Mouse (Mus musculus): ENCODE data around the gene Maml2. TPM values are rescaled to one million over a fixed set of nuclear protein-coding genes. Genes with fewer than 3 reads are reported as not detected.

The Maml2 gene
- polyA plus RNA-seq, 1 experiment: not detected

DNA sequence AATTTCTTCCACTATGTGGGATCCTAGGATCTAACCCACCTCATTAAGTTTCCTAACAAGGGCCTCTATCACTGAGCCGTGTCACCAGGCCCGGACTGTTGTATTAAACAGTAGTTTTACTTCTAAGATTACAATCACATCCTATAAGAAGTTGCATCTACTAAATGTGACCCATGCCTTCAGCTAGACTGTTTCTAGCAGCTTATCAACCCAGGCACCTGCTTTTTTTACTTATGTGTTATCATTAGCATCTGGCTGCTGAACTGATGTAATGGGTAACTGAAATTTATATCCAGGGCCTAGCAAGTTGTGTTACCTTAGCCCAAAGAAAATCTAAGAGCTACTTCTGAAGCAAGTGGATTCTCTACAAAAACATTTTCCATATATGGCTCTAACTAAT lies 380.3 kb downstream of the Maml2 start:
- Histone ChIP-seq H3K4me3 (ENCODE audit: insufficient read depth, low read depth, low read length) (no peak overlapping the region), H3K4me1 (ENCODE audit: control insufficient read depth, insufficient read depth, low read length) (peaks cover 3% of the 10 kb centered on the region), H3K27ac (ENCODE audit: insufficient read depth, low read depth, low read length) (no peak overlapping the region)
- no peak for TF ChIP-seq CTCF (IDR thresholded peaks at IDR 0.05; ENCODE audit: insufficient read depth, low read depth, low read length)
- TF ChIP-seq POLR2A (IDR thresholded peaks at IDR 0.05; ENCODE audit: insufficient read depth, low read depth, low read length): no peak
- WGBS: 90% methylated on average over 2 of the region's 2 CpGs

DNA sequence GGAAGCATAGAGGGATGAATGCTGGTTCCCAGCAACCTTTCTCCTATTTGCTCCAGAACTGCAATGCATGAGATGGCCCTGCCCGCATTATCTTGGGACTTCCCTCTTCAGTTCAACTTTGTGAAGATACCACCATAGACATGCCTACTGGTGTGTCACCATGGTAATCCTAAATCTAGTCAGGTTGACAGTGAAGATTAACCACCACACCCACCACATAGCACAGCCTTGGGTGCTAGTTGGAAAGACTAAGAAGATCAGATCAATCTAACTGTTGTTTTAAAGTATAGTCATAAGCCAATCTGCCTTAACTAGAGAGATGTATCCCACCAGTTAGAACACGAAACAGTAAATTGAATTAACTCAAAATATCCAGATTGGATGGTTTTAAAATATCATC lies 381.9 kb downstream of the Maml2 start:
- no peak overlapping the region for H3K27ac ChIP-seq (ENCODE audit: insufficient read depth, low read depth, low read length)
- peaks cover 3% of the 10 kb centered on the region for H3K4me1 ChIP-seq (ENCODE audit: control insufficient read depth, insufficient read depth, low read length)
- no peak for TF ChIP-seq POLR2A (IDR thresholded peaks at IDR 0.05; ENCODE audit: insufficient read depth, low read depth, low read length)
- TF ChIP-seq CTCF (IDR thresholded peaks at IDR 0.05; ENCODE audit: insufficient read depth, low read depth, low read length): no peak
- 98% methylated on average over 2 of the region's 2 CpGs for WGBS
- H3K4me3 ChIP-seq (ENCODE audit: insufficient read depth, low read depth, low read length): no peak overlapping the region

DNA sequence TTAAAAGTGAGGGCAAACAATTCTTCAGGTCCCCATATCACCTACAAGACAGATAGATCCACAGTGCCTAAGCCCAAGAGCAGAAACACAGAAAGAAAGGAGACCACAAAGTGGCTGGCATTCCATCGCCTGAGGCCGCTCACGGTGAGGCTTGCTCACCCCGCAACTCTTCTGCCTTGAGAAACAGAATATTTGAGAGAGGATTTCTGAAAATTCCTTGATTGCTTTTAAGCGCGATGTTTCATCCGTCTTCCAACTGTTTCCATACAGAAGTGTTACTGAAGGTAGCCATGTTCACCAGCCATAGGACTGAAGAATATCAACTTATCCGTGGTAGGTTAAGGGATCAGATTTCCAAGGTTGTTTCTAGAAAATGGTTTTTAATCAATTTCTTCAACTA lies 383.4 kb downstream of the Maml2 start:
- peaks cover 3% of the 10 kb centered on the region for H3K4me1 ChIP-seq (ENCODE audit: control insufficient read depth, insufficient read depth, low read length)
- WGBS: 52% methylated on average over 8 of the region's 8 CpGs
- no peak for TF ChIP-seq POLR2A (IDR thresholded peaks at IDR 0.05; ENCODE audit: insufficient read depth, low read depth, low read length)
- TF ChIP-seq CTCF (IDR thresholded peaks at IDR 0.05; ENCODE audit: insufficient read depth, low read depth, low read length): no peak

GRCm38 (mm10) chr9:13681581-13682038 lies 383.9 kb downstream of the Maml2 start:
- 6% methylated on average over 8 of the region's 8 CpGs for WGBS
- no peak for TF ChIP-seq CTCF (IDR thresholded peaks at IDR 0.05; ENCODE audit: insufficient read depth, low read depth, low read length)
- TF ChIP-seq POLR2A (IDR thresholded peaks at IDR 0.05; ENCODE audit: insufficient read depth, low read depth, low read length): no peak
- Histone ChIP-seq H3K4me3 (ENCODE audit: insufficient read depth, low read depth, low read length) (0 out of 2 replicates have a peak overlapping the region, but pooled peaks have one; percentile 2), H3K4me1 (ENCODE audit: control insufficient read depth, insufficient read depth, low read length) (peaks cover 3% of the 10 kb centered on the region), H3K27ac (ENCODE audit: insufficient read depth, low read depth, low read length) (0 out of 2 replicates have a peak overlapping the region, but pooled peaks have one; percentile 2)

More for the DNA sequence above, 383.4 kb downstream of the Maml2 start:
- Histone ChIP-seq H3K4me3 (ENCODE audit: insufficient read depth, low read depth, low read length) (no peak overlapping the region), H3K27ac (ENCODE audit: insufficient read depth, low read depth, low read length) (0 out of 2 replicates have a peak overlapping the region, but pooled peaks have one; percentile 2)

- peaks cover 3% of the 10 kb centered on the region for H3K4me1 ChIP-seq (ENCODE audit: control insufficient read depth, insufficient read depth, low read length)
- no peak for TF ChIP-seq CTCF (IDR thresholded peaks at IDR 0.05; ENCODE audit: insufficient read depth, low read depth, low read length)
- TF ChIP-seq POLR2A (IDR thresholded peaks at IDR 0.05; ENCODE audit: insufficient read depth, low read depth, low read length): no peak
- WGBS: 94% methylated on average over 6 of the region's 6 CpGs
- no peak overlapping the region for H3K27ac ChIP-seq (ENCODE audit: insufficient read depth, low read depth, low read length)
- no peak overlapping the region for H3K4me3 ChIP-seq (ENCODE audit: insufficient read depth, low read depth, low read length)
These were observed 386.7 kb downstream of the Maml2 start for GRCm38 (mm10) chr9:13684327-13684934.

- H3K4me1 ChIP-seq (ENCODE audit: control insufficient read depth, insufficient read depth, low read length): 0 out of 2 replicates have a peak, but pooled peaks cover 2% of the 10 kb centered on the region
- H3K4me3 ChIP-seq (ENCODE audit: insufficient read depth, low read depth, low read length): no peak overlapping the region
- no peak for TF ChIP-seq CTCF (IDR thresholded peaks at IDR 0.05; ENCODE audit: insufficient read depth, low read depth, low read length)
- no peak for TF ChIP-seq POLR2A (IDR thresholded peaks at IDR 0.05; ENCODE audit: insufficient read depth, low read depth, low read length)
- H3K27ac ChIP-seq (ENCODE audit: insufficient read depth, low read depth, low read length): no peak overlapping the region
- WGBS: 91% methylated on average over 19 of the region's 19 CpGs
These were observed 389.4 kb downstream of the Maml2 start for GRCm38 (mm10) chr9:13686977-13687659.

- no peak overlapping the region for H3K27ac ChIP-seq (ENCODE audit: insufficient read depth, low read depth, low read length)
- TF ChIP-seq POLR2A (IDR thresholded peaks at IDR 0.05; ENCODE audit: insufficient read depth, low read depth, low read length) (no peak), CTCF (IDR thresholded peaks at IDR 0.05; ENCODE audit: insufficient read depth, low read depth, low read length) (no peak)
- H3K4me1 ChIP-seq (ENCODE audit: control insufficient read depth, insufficient read depth, low read length): 0 out of 2 replicates have a peak, but pooled peaks cover 2% of the 10 kb centered on the region
- WGBS: 69% methylated on average over 9 of the region's 9 CpGs
- H3K4me3 ChIP-seq (ENCODE audit: insufficient read depth, low read depth, low read length): no peak overlapping the region
These were observed 391.2 kb downstream of the Maml2 start for GRCm38 (mm10) chr9:13688997-13689396.

GRCm38 (mm10) chr9:13690321-13690720 lies 392.6 kb downstream of the Maml2 start:
- 25% methylated on average over 8 of the region's 8 CpGs for WGBS
- 0 out of 2 replicates have a peak, but pooled peaks cover 2% of the 10 kb centered on the region for H3K4me1 ChIP-seq (ENCODE audit: control insufficient read depth, insufficient read depth, low read length)
- no peak overlapping the region for H3K4me3 ChIP-seq (ENCODE audit: insufficient read depth, low read depth, low read length)
- no peak overlapping the region for H3K27ac ChIP-seq (ENCODE audit: insufficient read depth, low read depth, low read length)
- TF ChIP-seq CTCF (IDR thresholded peaks at IDR 0.05; ENCODE audit: insufficient read depth, low read depth, low read length) (no peak), POLR2A (IDR thresholded peaks at IDR 0.05; ENCODE audit: insufficient read depth, low read depth, low read length) (no peak)

DNA sequence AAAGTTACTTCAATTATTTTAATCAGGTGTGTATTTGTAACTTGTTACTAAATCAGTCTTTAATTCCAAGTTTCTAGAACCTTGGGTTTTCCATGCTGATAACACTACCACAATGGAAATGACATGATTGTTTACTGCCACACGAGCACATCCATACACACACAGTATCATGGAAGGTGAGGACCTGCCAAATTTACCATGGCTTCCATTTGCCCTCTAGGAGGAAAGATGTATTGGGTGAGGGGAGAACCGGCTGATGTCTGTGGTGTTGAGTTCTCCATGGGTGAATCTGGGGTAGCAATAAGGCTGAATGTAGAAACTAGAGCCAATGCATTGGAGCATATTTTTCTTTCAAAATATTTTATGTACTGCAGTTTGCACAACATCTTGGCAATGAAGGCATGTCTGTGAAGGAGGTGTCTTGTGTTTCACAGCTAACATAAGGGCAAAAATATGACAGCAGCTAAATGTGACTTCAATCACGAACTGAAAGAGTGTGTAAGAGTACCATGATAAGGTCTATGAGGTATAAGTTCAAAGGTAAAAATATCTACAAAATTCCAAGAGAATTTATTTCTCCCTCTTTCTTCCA lies 396.0 kb downstream of the Maml2 start:
- 86% methylated on average over 3 of the region's 3 CpGs for WGBS
- H3K4me1 ChIP-seq (ENCODE audit: control insufficient read depth, insufficient read depth, low read length): 0 out of 2 replicates have a peak, but pooled peaks cover 2% of the 10 kb centered on the region
- TF ChIP-seq CTCF (IDR thresholded peaks at IDR 0.05; ENCODE audit: insufficient read depth, low read depth, low read length) (no peak), POLR2A (IDR thresholded peaks at IDR 0.05; ENCODE audit: insufficient read depth, low read depth, low read length) (no peak)
- H3K27ac ChIP-seq (ENCODE audit: insufficient read depth, low read depth, low read length): no peak overlapping the region
- H3K4me3 ChIP-seq (ENCODE audit: insufficient read depth, low read depth, low read length): no peak overlapping the region
